Mouse (Mus musculus) neural tube, embryonic 15.5 days (tissue): ENCODE results near the gene Dock7. TPM values are rescaled to one million over a fixed set of nuclear protein-coding genes. Genes with fewer than 3 reads are reported as not detected.

Experiments
- polyA plus RNA-seq: library from polyadenylated mRNA; unstranded; fragments of >200 nt; fragmentation: Nextera tagmentation; extraction: Ambion mirVana; gene quantifications from 2 replicates; pipeline ENCODE4 v1.2.1, GENCODE M21; 2015

Gene Dock7
- polyA plus RNA-seq, 1 experiment from 2014 or later = 52.3 TPM

Other genes starting within 250 kb of the Dock7 start
- gene Usp1, start 197.1 kb downstream of the Dock7 start, polyA plus RNA-seq = 27.0 and 40.2 TPM in 2 replicates
- gene Angptl3, start 90.0 kb downstream of the Dock7 start, polyA plus RNA-seq = 0.86 and 1.0 TPM in 2 replicates
- 17.9 and 18.8 TPM in 2 replicates for gene Atg4c, start 73.0 kb upstream of the Dock7 start, polyA plus RNA-seq
- gene Gm12689, start 175.0 kb upstream of the Dock7 start, polyA plus RNA-seq = 0.18 and 0.33 TPM in 2 replicates